Mouse (Mus musculus) ES-E14 (cell line): ENCODE measurements at regions not wholly inside any gene's neighbourhood (a gene's known extent, or its start where the extent isn't known, plus 50 kb on each side); places are given as distances from the start of the nearest gene placed in this dataset.

Source experiments
- CHD2 ChIP-seq: IDR thresholded peaks from 2 replicates; pipeline ENCODE4 v1.6.1; 2014; ENCODE audit warnings: mild to moderate bottlenecking, low read depth, low read length, inconsistent platforms
- HCFC1 ChIP-seq: IDR thresholded peaks from 2 replicates; pipeline ENCODE4 v1.6.1; 2012; ENCODE audit warnings: low read length, inconsistent platforms, borderline replicate concordance; ENCODE audit not compliant: insufficient read depth
- MAFK ChIP-seq: IDR thresholded peaks from 2 replicates; pipeline ENCODE4 v1.6.1; 2014; ENCODE audit warnings: mild to moderate bottlenecking, low read depth, low read length, inconsistent platforms; ENCODE audit not compliant: insufficient read depth
- ZNF384 ChIP-seq: IDR thresholded peaks from 2 replicates; pipeline ENCODE4 v1.6.1; 2012; ENCODE audit warnings: low read depth, low read length, inconsistent platforms

DNA sequence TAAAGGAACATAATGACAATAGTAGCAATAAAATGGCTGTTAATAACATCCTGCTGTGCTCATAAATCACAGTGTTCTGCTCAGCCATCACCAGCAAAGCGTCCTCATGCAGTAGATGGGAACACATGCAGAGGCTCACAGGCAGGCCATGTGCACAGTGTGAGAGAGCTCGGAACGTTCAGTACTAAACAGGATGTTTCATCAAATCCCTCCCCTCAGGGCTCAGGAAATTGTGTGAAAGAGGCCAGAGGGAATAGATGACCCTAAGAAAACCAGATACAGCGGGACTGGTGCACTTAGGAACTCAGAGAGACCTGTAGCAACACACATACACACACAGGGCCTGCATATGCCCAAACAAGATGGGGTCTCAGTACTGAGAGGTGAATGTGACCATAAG lies 256.1 kb upstream of the Zpld1 start:
- TF ChIP-seq MAFK (no peak), CHD2 (no peak), ZNF384 (no peak), HCFC1 (no peak)
